Mouse (Mus musculus) testis, adult 2 months (tissue): ENCODE results near the gene Ncoa5.

ENCODE experiments used
- CTCF ChIP-seq: fragments of 200-500 bp; IDR thresholded peaks from 2 replicates; pipeline ENCODE4 v1.5.1; 2012; ENCODE audit warnings: low read depth, mild to moderate bottlenecking, inconsistent platforms, low read length, moderate library complexity; ENCODE audit not compliant: control insufficient read depth, insufficient read depth, insufficient replicate concordance
- POLR2A ChIP-seq: fragments of 200-500 bp; IDR thresholded peaks from 2 replicates; pipeline ENCODE4 v1.6.1; 2012; ENCODE audit warnings: low read depth, mild to moderate bottlenecking, inconsistent platforms, low read length, moderate library complexity; ENCODE audit not compliant: control insufficient read depth

DNA sequence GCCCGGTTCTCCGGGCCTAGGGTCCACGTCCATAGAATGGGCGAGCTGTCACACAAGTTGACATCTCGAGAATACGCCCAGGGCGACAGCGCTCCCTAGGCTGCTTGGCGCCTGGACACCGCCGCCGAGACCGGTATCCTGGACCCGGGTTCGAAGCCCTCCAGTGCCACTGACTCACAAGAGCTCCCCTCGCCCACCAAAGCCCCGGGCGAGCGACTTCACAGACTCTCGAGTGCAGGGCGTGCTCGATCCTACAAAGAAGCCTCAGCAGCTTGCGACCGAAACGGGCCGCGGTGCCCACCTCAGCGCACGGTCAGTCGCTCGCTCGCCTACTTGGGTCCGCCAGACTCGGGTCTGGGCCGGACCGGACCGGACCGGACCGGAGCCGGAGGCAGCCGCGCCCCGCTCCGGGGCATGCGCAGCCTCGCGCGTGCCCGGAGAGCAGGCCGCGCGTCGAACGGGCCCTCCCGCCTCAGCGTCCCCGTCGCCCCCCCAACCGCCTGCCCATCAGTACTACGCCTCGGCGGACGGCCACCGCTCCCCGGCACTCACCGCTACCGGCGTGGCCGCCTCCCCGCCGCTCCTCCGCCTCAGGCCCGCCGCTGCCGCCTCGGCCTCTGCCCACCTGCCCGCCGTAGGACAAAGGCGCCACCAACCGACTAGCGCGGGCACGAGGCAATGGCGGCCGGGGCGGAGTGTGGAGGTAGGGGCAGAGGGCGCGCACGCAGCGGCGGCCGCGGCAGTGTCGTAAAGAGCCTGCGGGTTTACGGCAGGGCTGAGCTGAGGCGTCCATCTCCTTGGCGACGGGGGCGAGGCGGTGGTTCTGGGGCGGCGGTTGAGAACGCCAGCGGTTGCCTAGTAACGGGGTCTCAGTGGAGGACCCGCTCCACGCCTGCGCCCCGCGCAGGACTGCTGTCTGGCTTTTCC, at the start of gene Ncoa5:
- TF ChIP-seq CTCF, result no peak
- peak; percentile 98 for TF ChIP-seq POLR2A
